Mouse (Mus musculus): Measurements from ENCODE around the gene Gpr141.

GRCm38 (mm10) chr13:19745741-19746140 lies 78.3 kb downstream of the Gpr141 start:
- TF ChIP-seq CTCF (IDR thresholded peaks at IDR 0.05; ENCODE audit: control insufficient read depth, insufficient read depth, insufficient read length) (no peak), CEBPB (IDR thresholded peaks at IDR 0.05; ENCODE audit: low read depth) (no peak), MYOD1 (IDR thresholded peaks at IDR 0.05; ENCODE audit: control insufficient read depth, insufficient read length, low read depth) (no peak), MAX (IDR thresholded peaks at IDR 0.05) (no peak), USF1 (IDR thresholded peaks at IDR 0.05; ENCODE audit: low read depth) (no peak), MYOG (IDR thresholded peaks at IDR 0.05; ENCODE audit: control insufficient read depth, extremely low read depth, insufficient read length) (no peak), FOSL1 (IDR thresholded peaks at IDR 0.05; ENCODE audit: insufficient read depth, low read length, poor library complexity, severe bottlenecking) (no peak)
